Mouse (Mus musculus) gonadal fat pad, adult 2 months (tissue): ENCODE measurements around the gene Nfib. TPM values are rescaled to one million over a fixed set of nuclear protein-coding genes. Genes with fewer than 3 reads are reported as not detected.
A peak's percentile ranks its signal among the peaks of the same experiment; 100 is the strongest.

Experiments
- DNase-seq: peaks from one replicate; pipeline ENCODE4 v3.0.0-alpha.2; 2012; ENCODE audit warnings: low read depth
- polyA plus RNA-seq: library from polyadenylated mRNA; depleted of rRNA; stranded (reverse); fragments of >200 nt; gene quantifications from 2 replicates; pipeline ENCODE4 v1.2.3, GENCODE M21; 2012

The Nfib gene
- polyA plus RNA-seq, 1 experiment: 26.3 TPM

DNA sequence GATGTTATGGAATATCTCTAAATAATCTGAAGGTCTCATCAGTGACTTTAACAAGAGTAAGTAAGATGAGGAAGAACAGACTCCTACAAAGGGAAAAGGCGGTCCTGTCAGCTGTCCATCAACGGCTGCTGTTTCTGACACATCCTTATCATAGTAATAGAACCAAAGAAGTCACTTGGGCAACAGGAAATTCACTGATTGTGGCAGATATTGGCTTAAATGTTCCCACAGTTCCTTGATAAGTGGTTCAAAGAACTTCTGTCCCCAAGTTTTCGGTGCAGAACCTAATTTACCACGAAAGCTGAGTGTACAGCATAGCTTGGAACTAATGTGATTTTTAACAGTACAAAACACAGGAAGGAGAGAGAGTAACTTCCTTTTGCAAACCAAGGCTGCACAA lies 311.2 kb downstream of the Nfib start:
- DNase-seq: no peak

- DNase-seq: no peak
Observed at GRCm38 (mm10) chr4:82393021-82393420, 312.5 kb downstream of the Nfib start.

GRCm38 (mm10) chr4:82392496-82392895 lies 313.1 kb downstream of the Nfib start:
- DNase-seq: no peak

DNA sequence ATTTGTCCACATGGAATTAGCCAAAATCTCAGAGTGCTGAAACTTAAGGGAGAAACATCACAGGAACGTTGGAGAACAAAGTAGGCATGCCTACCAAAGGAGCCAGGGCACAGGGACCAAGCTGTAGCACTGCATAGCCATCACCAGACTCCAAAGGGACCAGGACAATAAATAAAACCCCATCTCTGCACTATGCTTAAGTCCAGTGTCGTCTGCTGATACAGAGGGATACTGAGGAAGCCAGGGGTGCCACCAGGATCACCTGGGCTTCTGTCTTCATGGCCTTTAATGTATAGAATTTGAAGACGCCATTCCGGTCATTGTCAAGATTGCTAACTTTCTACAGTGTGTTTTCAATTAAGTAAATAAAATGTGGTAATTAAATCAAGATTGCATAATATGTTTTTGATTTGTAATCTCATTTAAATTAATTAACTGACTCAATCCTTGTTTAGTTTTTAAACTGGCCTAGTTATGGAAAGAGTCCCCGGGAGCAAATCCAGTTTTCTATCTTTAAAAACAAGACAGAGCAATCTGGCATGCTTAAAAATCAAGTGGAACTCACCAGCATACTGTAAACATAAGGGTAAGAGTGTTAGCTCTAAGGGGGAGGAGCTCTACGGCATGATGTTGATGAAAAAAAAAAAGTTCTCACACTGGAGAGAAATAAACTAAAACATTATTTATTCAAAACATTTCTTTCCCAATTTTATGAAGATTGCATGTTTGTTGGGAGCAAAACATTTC lies 313.7 kb downstream of the Nfib start:
- no peak for DNase-seq

DNA sequence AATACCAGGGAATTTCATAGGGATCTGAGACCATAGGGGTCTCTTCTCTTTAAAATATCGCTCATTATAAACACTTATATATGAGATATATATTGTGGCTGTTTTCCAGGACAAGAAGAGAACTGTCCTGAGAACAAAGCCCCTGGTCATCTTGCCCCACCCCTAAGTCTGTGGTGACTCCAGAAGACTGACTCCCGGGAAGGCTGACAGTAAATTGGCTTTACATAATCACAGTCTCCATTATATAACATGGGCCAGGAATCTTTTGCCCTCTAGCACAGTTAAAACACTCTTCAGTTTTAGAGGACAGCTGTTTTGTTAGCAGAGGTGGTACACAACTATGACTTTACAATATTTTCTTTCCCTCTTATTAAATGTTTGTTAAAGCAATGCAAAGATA lies 315.0 kb downstream of the Nfib start:
- DNase-seq: no peak

GRCm38 (mm10) chr4:82389876-82390275 lies 315.7 kb downstream of the Nfib start:
- no peak for DNase-seq

DNA sequence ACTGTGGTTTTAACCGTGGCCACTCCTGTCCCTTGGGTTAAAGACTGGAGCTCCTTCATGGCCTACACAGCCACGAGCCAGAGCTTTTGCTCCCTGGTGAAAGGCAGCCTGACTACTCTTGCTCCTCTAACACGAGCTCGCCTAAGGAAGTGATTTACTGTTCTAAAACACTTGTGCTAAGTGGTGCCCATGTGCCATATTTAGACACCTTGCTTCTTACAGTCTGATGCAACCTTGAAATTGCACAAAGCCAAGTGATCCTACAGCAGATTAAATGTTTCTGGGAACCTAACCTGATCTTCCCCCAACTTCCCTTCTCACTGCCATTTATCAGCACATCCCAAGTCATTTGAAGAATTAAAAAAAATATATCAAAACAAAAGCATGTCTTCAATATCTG lies 317.9 kb downstream of the Nfib start:
- peak; percentile 82 for DNase-seq

DNA sequence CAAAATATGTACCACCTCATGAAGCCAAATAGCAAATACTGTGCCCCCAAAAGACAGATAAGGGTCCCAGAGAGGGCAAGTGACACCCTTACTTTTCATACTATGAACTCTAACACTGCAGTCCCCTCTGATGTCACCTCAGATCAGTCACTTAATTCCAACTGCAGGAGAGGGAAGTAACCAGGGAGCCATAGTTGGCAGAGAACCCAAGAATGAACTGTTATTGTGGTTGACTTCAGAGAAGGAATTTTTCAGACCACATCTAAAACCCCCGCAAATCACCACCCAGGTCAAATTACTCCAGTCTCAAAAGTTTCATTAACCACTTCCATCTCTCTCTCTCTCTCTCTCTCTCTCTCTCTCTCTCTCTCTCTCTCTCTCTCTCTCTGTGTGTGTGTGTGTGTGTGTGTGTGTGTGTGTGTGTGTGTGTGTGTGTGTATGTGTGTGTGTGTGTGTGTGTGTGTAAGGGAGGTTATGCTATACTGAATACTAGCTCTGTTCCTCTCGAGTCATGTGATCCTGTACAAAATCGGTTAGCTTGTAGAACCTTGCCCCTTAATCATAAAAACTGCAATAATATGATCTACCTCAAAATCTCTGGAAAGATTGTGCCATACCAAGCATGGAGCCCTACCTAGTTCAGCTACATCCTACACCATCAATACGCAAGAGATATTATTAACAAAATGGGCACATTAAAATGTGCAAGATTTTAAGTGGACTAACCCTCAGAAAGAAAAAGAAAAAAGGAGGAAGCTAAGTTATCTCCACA lies 319.1 kb downstream of the Nfib start:
- DNase-seq: no peak

DNA sequence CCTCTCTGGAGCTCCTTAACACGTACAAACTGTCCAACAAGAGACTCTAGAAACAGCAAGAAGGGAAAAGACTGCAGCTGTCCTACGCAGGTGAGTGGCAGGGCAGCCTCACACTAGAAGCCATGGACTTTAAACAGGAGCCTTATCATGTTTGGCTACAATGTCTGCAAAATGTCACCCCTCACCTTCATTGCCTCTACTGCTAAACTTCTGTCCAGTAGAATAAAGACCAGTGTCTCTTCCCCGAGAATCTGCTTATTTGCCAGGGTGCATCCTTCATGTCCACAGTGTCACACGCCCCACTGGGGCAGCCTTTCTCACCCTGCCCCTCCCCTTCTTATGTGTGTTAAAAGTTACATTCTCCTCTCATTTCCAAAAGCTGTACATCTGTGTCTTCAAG lies 319.9 kb downstream of the Nfib start:
- no peak for DNase-seq

DNA sequence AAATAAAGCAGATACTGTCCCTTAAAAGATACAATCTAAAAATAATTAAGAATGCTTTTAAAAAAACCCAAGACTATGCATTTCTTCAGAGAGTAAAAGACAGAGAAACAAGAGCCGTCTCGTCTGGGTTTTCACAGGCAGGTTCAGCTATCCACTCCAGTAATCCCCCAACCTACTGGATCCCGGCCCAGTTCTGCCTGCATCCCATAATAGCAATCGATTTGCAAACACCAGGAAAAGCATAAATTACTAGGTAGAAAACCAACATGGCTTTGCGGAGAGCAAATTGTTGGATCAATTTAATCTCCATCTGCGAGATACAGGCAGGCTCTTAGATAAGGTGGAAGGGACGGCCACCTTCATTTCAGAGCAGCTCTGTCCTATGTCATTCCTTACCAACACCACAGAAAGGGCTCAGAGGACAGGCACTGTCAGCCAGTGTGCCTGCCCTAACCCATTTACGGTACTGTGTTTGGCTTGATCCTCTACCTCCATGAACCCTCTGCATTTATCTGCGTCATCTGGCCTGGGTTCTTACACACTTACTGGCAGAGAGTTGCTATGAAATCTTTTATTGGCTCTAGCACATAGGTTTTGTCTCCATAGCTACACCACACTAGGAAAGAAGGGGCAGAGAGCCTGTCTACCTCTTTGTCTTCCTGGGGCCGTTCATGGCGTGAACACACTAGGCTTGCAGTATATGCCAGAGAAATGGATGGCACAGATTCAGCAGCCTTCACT lies 321.4 kb downstream of the Nfib start:
- DNase-seq: no peak

DNA sequence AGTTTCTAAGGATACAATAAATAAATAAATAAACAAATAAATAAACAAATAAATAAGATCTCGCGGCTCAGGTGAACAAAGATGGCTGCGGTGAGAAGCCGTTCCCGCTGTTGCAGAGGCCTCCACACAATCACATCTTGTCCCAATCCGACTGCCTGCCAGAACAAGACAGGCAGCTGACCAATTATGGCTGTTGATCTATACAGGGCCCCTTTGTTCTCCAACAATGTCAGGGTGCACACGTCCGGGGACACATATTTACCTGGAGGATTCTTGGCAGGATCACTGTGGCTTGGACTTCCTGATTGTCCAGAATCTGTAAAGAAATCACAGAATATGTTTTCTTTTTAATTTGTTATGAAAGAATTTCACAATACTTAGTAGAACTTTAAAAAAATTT lies 322.2 kb downstream of the Nfib start:
- DNase-seq: peak; percentile 86

DNA sequence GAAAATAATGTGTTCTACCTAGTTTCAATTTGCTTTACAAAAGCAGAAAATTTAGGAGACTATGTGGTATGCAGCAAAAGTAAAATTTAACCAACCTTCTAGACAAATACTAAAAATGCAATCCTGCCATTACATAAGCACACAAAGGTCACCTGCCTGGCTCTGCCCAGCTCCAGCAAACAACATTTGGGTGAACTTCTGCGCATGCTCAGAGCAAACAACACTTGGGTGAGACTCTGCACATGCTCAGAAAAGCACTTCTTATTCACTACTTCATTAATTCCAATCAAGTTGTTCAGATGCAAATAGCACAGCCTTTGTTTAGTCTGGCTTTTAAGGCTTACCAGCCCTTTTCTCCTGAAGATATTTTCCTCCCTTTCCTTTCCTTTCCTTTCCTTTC lies 323.8 kb downstream of the Nfib start:
- DNase-seq: no peak

GRCm38 (mm10) chr4:82380578-82380977 lies 325.0 kb downstream of the Nfib start:
- no peak for DNase-seq

DNA sequence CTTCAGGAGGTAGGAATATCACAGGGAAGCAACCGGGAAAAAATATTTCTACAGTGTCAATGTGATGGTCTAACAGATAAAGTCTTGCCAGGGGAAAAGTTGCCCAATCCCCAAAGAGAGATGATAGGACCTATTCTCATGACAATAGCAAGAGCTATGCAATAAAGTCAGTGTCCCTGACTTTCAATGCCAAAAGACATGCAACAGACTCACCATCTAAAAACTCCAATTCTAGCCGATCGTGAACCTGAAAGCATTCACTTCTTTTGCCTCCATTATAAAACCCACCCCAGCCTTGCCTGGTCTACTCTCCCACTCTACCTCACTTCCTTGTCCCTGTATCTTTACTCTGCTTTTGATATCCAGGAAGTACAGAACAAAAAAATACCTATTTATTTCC lies 327.5 kb downstream of the Nfib start:
- no peak for DNase-seq

GRCm38 (mm10) chr4:82377621-82378020 lies 327.9 kb downstream of the Nfib start:
- DNase-seq: no peak

- DNase-seq: no peak
Observed at GRCm38 (mm10) chr4:82374560-82374959, 331.0 kb downstream of the Nfib start.

DNA sequence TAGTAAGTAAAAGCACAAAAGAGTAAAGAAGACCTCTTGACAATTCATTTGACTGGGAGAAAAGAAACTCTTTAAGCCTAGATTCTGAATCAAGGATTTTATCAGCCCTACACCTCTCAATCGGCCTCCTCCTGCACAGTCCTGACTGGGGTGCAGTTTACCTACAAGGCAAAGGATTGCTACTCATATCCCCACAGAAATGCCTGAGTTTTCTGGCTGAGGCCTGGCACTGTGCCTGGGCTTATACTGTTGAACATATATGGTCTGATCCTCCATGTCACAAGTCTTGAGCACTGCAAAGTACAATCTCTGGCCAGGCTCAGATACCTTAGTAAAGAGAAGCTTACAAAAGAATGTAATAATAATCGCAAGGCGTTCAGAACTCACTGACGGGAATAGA lies 333.3 kb downstream of the Nfib start:
- no peak for DNase-seq

- DNase-seq: no peak
Observed at GRCm38 (mm10) chr4:82371471-82371870, 334.1 kb downstream of the Nfib start.

GRCm38 (mm10) chr4:82369011-82369776 lies 336.4 kb downstream of the Nfib start:
- no peak for DNase-seq

DNA sequence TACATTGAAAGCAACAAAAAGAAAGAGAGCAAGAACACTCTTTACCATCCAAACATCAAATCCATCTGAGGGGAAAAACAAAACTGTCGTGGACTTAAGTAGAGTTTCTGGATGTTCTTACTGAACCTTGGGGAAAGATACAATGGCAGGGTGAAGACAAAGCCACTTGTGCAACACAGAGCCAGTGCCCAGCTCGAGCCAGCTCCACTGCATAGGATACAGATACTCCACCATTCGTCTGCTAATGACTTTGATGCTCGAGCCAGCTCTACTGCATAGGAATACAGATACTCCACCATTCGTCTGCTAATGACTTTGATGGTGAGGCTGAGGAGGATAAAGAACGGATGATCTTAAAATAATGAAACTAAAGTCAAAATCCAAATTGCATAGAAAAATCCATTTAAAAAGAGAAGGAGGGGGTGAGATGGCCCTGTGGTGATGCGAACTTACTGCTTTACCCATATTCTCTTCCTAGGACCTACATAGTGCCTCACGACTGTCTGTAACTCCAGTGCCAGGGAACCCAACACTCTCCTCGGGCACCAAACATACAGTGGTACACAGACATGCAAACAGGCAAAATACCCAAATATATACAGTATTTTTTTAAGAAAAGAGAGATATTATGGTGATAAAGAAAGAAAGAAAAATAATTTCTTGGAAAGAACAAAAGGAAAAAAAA lies 337.3 kb downstream of the Nfib start:
- no peak for DNase-seq

DNA sequence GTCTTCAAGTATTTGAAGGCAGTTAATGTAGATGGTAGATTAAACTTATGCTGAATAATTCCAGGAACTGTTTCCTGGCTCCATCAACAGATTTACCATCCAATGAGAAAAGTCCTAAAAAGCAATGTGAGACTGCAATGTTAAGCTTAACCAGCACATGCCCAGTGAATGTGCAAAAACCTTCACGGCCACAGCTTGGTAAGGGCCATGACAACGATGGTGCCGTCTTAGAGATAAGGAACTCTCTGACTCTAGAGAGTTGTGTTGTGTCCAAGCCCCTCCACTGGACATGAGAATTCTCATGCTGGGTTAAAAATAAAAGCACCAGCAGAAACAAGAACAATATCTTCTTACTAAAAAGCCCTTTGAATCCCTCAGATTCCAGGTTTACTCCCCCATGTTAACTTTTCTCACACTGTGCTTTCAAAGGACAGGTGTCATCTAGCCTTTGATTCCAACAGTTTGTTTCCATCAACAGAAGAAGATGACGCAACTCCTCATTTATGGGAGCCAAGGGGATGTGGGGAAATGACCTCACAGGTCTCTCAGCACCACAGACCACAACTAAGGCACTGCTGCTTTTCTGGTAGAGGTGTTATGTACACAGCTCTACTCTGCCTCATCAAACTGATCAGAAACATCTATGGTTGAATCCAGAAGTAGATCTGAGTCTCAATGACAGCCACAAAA lies 340.7 kb downstream of the Nfib start:
- DNase-seq: no peak
